Mouse (Mus musculus) small intestine, adult 2 months (tissue): ENCODE measurements around the gene Tnpo3. TPM values are rescaled to one million over a fixed set of nuclear protein-coding genes. Genes with fewer than 3 reads are reported as not detected.

Experiments
- H3K27ac ChIP-seq: fragments of 200-500 bp; 2 replicates; pipeline ENCODE4 v1.5.1; 2012; ENCODE audit warnings: low read depth, low read length, control low read depth, inconsistent platforms; ENCODE audit not compliant: insufficient read depth
- H3K27me3 ChIP-seq: fragments of 200-500 bp; 2 replicates; pipeline ENCODE4 v1.6.1; 2012; ENCODE audit warnings: mild to moderate bottlenecking, moderate library complexity, low read length, inconsistent platforms; ENCODE audit not compliant: control insufficient read depth, insufficient read depth
- H3K36me3 ChIP-seq: fragments of 200-500 bp; 2 replicates; pipeline ENCODE4 v1.6.1; 2012; ENCODE audit warnings: mild to moderate bottlenecking, low read length, control low read depth, inconsistent platforms; ENCODE audit not compliant: control insufficient read depth, insufficient read depth
- H3K4me1 ChIP-seq: fragments of 200-500 bp; 2 replicates; pipeline ENCODE4 v1.6.1; 2012; ENCODE audit warnings: low read length, inconsistent platforms, mixed read lengths; ENCODE audit not compliant: control insufficient read depth, insufficient read depth, insufficient read length
- H3K4me3 ChIP-seq: fragments of 200-500 bp; 2 replicates; pipeline ENCODE4 v1.5.1; 2012; ENCODE audit warnings: low read depth, mild to moderate bottlenecking, control low read depth, inconsistent platforms, low read length, moderate library complexity
- CTCF ChIP-seq: fragments of 200-500 bp; IDR thresholded peaks from 2 replicates; pipeline ENCODE4 v1.5.1; 2012; ENCODE audit warnings: low read depth, mild to moderate bottlenecking, control low read depth, inconsistent platforms, low read length, moderate library complexity, mixed read lengths; ENCODE audit not compliant: insufficient replicate concordance, insufficient read length; ENCODE audit errors: extremely low read depth
- POLR2A ChIP-seq: fragments of 200-500 bp; IDR thresholded peaks from 2 replicates; pipeline ENCODE4 v1.6.1; 2012; ENCODE audit warnings: low read depth, mild to moderate bottlenecking, control low read depth, inconsistent platforms, low read length, moderate library complexity
- WGBS: fragments of 180-500 bp; shearing (Covaris S2); methylation state at CpG from one replicate; pipeline ENCODE4 v1.1.7; 2018; 5-methylcytosine and 5-hydroxymethylcytosine counted together
- polyA plus RNA-seq: library from polyadenylated mRNA; depleted of rRNA; stranded (reverse); fragments of >200 nt; gene quantifications from 2 replicates; pipeline ENCODE4 v1.2.3, GENCODE M21; 2012

Tnpo3 gene
- polyA plus RNA-seq, 1 experiment: 16.9 TPM

DNA sequence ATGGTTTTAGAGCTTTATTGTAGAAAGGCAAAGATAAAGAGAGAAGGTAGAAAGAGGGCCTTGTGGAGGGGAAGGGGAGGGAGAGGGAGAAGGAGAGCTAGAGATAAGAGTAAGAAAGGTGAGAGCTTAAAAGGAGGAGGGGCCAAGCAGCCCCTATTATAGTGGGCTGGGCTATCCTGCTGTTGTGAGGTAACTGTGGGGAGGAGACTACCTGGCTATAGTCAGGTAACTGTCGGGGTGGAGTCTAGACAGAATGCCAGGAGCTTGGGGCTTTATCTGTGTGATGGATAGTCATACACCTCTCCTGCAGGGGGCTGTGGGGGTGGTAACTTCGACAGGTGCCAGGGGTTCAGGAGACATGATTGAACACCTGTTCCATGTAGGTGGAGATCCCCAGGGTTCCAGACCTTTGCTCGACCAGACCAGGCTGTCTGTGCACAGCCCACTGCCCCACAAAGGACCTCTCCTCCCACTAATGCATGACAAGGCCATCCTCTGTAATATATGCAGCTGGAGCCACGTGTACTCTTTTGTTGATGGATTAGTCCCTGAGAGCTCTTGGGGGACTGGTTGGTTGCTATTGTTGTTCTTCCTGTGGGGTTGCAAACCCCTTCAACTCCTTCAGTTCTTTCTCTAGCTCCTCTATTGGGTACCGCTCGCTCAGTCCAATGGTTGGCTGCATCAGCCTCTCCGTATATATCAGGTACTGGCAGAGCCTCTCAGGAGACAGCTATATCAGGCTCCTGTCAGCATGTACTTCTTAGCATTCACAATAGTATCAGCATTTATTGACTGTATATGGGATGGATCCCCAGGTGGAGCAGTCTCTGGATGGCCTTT, 30.1 kb upstream of the Tnpo3 start:
- no peak overlapping the region for H3K27ac ChIP-seq
- 43% methylated on average over 7 of the region's 7 CpGs for WGBS
- no peak overlapping the region for H3K4me3 ChIP-seq
- TF ChIP-seq CTCF (no peak), POLR2A (no peak)
- H3K4me1 ChIP-seq: 0 out of 2 replicates have a peak, but pooled peaks cover 2% of the 10 kb centered on the region
- H3K27me3 ChIP-seq: no peaks in the 10 kb centered on the region
- H3K36me3 ChIP-seq: no peaks in the 10 kb centered on the region

DNA sequence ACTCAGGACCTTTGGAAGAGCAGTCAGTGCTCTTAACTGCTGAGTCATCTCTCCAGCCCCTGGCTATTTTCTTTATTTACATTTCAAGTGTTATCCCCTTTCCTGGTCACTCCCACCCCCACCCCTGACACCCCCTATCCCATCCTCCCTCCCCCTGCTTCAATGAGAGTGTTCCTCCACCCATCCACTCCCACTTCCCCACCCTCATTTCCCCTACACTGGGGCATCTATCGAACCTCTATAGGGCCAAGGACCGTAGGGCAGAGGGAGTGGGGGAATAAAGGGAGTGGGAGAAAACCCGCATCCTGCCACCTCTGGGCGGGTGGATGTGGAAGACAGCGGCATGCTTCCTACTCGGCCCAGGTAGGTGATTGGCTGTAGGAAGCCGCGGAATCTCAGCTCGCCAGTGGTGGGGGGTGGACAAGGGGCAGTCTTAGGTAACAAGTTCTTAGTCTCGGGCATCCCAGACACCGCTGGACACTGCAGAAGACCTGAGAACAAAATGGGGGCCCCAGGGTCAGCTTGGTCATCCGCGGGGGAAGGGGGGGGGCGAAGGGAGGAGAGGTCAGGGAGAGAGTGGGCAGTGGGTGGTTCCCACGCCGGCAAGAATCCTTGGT, 29.3 kb upstream of the Tnpo3 start:
- H3K36me3 ChIP-seq: no peaks in the 10 kb centered on the region
- H3K27me3 ChIP-seq: no peaks in the 10 kb centered on the region
- H3K4me3 ChIP-seq: no peak overlapping the region
- no peak for TF ChIP-seq CTCF
- no peak for TF ChIP-seq POLR2A
- no peak overlapping the region for H3K27ac ChIP-seq
- H3K4me1 ChIP-seq: 0 out of 2 replicates have a peak, but pooled peaks cover 2% of the 10 kb centered on the region
- 16% methylated on average over 16 of the region's 16 CpGs for WGBS

- TF ChIP-seq CTCF (no peak), POLR2A (no peak)
- no peak overlapping the region for H3K27ac ChIP-seq
- H3K27me3 ChIP-seq: no peaks in the 10 kb centered on the region
- H3K4me1 ChIP-seq: 0 out of 2 replicates have a peak, but pooled peaks cover 2% of the 10 kb centered on the region
- H3K36me3 ChIP-seq: no peaks in the 10 kb centered on the region
- WGBS: 79% methylated on average over 3 of the region's 3 CpGs
- no peak overlapping the region for H3K4me3 ChIP-seq
These were observed 28.0 kb upstream of the Tnpo3 start for GRCm38 (mm10) chr6:29637397-29638373.

DNA sequence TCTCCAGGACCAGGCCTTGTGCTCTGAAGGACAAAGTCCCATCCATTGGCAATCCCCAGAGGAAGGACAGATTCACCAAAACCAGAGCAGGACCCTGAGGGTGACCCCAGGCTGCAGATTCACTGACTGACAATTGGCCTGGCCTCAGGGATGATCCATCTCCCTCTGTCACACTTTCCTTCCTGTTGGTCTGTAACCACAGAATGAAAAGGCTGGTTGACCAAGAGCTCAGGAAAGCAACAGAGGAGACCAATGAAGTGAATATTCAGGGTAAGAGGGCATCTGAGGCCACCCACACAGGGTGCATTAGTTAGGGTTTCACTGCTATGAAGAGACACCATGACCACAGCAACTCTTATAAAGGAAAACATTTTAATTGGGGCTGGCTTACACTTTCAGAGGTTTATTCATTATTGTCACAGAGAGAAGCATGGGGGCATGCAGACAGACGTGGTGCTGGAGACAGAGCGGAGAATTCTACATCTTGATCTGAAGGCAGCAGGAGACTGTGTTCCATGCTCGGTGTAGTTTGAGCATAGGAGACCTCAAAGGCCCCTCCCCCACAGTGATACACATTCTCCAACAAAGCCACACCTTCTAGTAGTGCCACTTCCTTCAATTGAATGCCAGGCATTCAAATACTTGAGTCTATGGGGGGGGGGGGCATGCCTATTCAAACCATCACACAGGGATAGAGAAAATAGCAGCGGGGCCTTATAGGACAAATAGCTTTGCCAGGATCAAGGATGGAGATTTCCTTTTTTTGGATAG, 26.8 kb upstream of the Tnpo3 start:
- no peak overlapping the region for H3K4me3 ChIP-seq
- WGBS: 89% methylated on average over 4 of the region's 4 CpGs
- no peak overlapping the region for H3K27ac ChIP-seq
- TF ChIP-seq POLR2A: no peak
- TF ChIP-seq CTCF: no peak
- no peaks in the 10 kb centered on the region for H3K36me3 ChIP-seq
- no peaks in the 10 kb centered on the region for H3K27me3 ChIP-seq
- H3K4me1 ChIP-seq: 0 out of 2 replicates have a peak, but pooled peaks cover 2% of the 10 kb centered on the region

DNA sequence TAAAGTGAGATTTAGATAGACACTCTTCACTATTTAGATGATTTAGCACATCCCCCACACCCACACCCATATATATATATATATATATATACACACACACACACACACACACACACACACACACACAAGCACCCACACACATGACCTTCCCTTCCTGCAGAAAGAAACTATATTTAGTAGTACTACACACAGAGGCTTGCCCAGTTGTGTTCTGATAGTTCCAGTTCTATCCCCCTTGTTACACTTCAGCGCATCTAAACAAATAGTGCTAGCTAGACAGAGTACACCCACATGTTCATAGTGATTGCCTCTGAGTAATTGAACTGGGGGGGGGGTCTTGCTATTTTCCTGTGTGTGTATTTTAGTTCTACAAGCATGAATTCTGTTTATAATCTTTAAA, 24.9 kb upstream of the Tnpo3 start:
- H3K4me1 ChIP-seq: 0 out of 2 replicates have a peak, but pooled peaks cover 2% of the 10 kb centered on the region
- no peak for TF ChIP-seq CTCF
- no peaks in the 10 kb centered on the region for H3K36me3 ChIP-seq
- peaks cover 3% of the 10 kb centered on the region; the same call in 1 of the 2 replicates for H3K27me3 ChIP-seq
- no peak overlapping the region for H3K4me3 ChIP-seq
- 88% methylated on average over 1 of the region's 1 CpGs for WGBS
- no peak overlapping the region for H3K27ac ChIP-seq

DNA sequence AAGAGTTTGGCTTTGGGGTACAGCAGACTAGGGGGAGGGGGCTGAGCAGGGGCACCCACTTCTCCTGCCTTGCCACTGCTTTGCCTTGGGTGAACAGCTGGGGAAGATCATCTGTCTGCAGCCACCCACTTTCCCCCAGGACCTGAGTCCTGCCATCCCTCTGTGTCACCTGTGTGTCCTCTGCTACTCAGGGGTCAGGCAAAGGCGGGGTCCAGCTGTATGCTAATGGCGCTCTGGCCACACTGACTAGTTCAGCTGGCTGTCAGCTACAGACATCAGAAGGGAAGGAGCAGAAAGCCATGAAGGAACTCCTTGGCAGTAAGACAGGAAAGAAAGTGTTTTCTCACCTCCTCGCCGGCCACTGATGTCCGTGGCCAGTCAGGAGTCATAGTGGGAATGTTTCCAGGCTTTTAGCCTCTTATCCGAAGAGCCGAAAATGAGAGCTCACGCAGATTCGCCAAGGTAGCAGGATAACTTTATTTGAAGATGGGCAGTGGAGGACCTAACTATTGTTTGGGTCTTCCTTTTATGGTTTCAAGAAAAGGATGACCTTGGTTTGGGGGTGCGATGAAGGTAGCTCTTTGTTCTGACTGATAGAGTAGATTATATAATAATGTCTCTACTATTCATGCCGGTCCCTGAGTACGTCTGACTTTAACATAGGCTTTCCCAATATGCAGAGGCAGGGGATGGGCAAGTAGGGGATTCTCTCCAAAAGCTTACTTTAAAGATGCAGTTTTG, 23.0 kb upstream of the Tnpo3 start:
- WGBS: 50% methylated on average over 12 of the region's 12 CpGs
- no peaks in the 10 kb centered on the region for H3K36me3 ChIP-seq
- H3K27ac ChIP-seq: no peak overlapping the region
- H3K4me1 ChIP-seq: no peaks in the 10 kb centered on the region
- TF ChIP-seq POLR2A: no peak
- peaks cover 3% of the 10 kb centered on the region; the same call in 1 of the 2 replicates for H3K27me3 ChIP-seq
- no peak overlapping the region for H3K4me3 ChIP-seq
